Mouse (Mus musculus) regulatory T cell (primary cell): ENCODE results near the gene Usp24.
"Not testable (repeated sequence)": the region's sequence is repeated elsewhere in the genome, so short reads cannot be mapped to it uniquely, and the experiment has no call there.

Source experiments
- in situ Hi-C: fragments of 300-600 bp; cut with MboI, MseI; formaldehyde crosslinking; loops from one replicate; pipeline ENCODE4 v1.15.1; 2025; ENCODE audit warnings: high pct_unique_total_duplicates

The Usp24 gene

GRCm38 (mm10) chr4:106318208-106318607 lies 2.2 kb downstream of the Usp24 start:
- in situ Hi-C loops, result no loop called here

- in situ Hi-C loops, result no loop called here
These were observed 3.0 kb downstream of the Usp24 start for GRCm38 (mm10) chr4:106318976-106319375.

- in situ Hi-C loops, result no loop called here
These were observed 6.8 kb downstream of the Usp24 start for GRCm38 (mm10) chr4:106322846-106323245.

- in situ Hi-C loops, result no loop called here
These were observed 7.3 kb downstream of the Usp24 start for GRCm38 (mm10) chr4:106323318-106323717.

- in situ Hi-C loops, result no loop called here
These were observed 11.4 kb downstream of the Usp24 start for GRCm38 (mm10) chr4:106327436-106327835.

GRCm38 (mm10) chr4:106328704-106329103 lies 12.7 kb downstream of the Usp24 start:
- in situ Hi-C loops, result no loop called here

GRCm38 (mm10) chr4:106329171-106329570 lies 13.2 kb downstream of the Usp24 start:
- in situ Hi-C loops, result not testable (repeated sequence)

GRCm38 (mm10) chr4:106330371-106330819 lies 14.4 kb downstream of the Usp24 start:
- in situ Hi-C loops, result no loop called here

- in situ Hi-C loops, result no loop called here
These were observed 17.1 kb downstream of the Usp24 start for GRCm38 (mm10) chr4:106333071-106333470.

GRCm38 (mm10) chr4:106333584-106333983 lies 17.6 kb downstream of the Usp24 start:
- in situ Hi-C loops, result no loop called here

GRCm38 (mm10) chr4:106335858-106336257 lies 19.8 kb downstream of the Usp24 start:
- in situ Hi-C loops, result no loop called here

GRCm38 (mm10) chr4:106347664-106348063 lies 31.7 kb downstream of the Usp24 start:
- in situ Hi-C loops, result no loop called here

- in situ Hi-C loops, result not testable (repeated sequence)
These were observed 39.0 kb downstream of the Usp24 start for GRCm38 (mm10) chr4:106355025-106355424.

- in situ Hi-C loops, result loop anchor here (10.0 kb wide), 1 partner anchor 245 kb away; no protein-coding TSS in a partner anchor
These were observed 54.0 kb downstream of the Usp24 start for GRCm38 (mm10) chr4:106370013-106370412.

GRCm38 (mm10) chr4:106375857-106376256 lies 59.8 kb downstream of the Usp24 start:
- in situ Hi-C loops, result loop anchor here (5.0 to 10.0 kb wide), 3 partner anchors 46 to 251 kb away; no protein-coding TSS in a partner anchor

- in situ Hi-C loops, result loop anchor here (5.0 to 10.0 kb wide), 3 partner anchors 43 to 254 kb away; no protein-coding TSS in a partner anchor
These were observed 63.0 kb downstream of the Usp24 start for GRCm38 (mm10) chr4:106378839-106379572.

GRCm38 (mm10) chr4:106381131-106381530 lies 65.1 kb downstream of the Usp24 start:
- in situ Hi-C loops, result no loop called here

- in situ Hi-C loops, result no loop called here
These were observed 73.9 kb downstream of the Usp24 start for GRCm38 (mm10) chr4:106389908-106390307.

- in situ Hi-C loops, result loop anchor here (10.0 kb wide), 1 partner anchor 975 kb away; no protein-coding TSS in a partner anchor
These were observed 93.6 kb downstream of the Usp24 start for GRCm38 (mm10) chr4:106409621-106410020.

- in situ Hi-C loops, result loop anchor here (10.0 kb wide), 1 partner anchor 966 kb away; no protein-coding TSS in a partner anchor
These were observed 103.2 kb downstream of the Usp24 start for GRCm38 (mm10) chr4:106419256-106419655.

- in situ Hi-C loops, result loop anchor here (5.0 to 10.0 kb wide), 2 partner anchors 42 to 965 kb away; no protein-coding TSS in a partner anchor
These were observed 103.8 kb downstream of the Usp24 start for GRCm38 (mm10) chr4:106419791-106420190.

- in situ Hi-C loops, result loop anchor here (5.0 kb wide), 1 partner anchor 45 kb away; no protein-coding TSS in a partner anchor
These were observed 106.6 kb downstream of the Usp24 start for GRCm38 (mm10) chr4:106422597-106422996.

GRCm38 (mm10) chr4:106424560-106424959 lies 108.5 kb downstream of the Usp24 start:
- in situ Hi-C loops, result loop anchor here (5.0 kb wide), 1 partner anchor 47 kb away; no protein-coding TSS in a partner anchor
